In genomic region chr14:35326306-35326705, GRCm38 (mm10) we compare ENCODE assay signal across 9 mouse cellular contexts.
DNase-seq lines count a peak whose midpoint lies in the region; ATAC-seq and TF ChIP-seq lines count a peak whose summit lies in the region.
"Had no signal": no experiment of that assay in that cellular context is flagged by ENCODE, and none has a peak within 500 bp of the region (broad histone marks: within the 10 kb centered on the region; RNA-seq: fewer than 3 reads in every experiment).

No protein-coding gene starts in this region.

- peak; percentile 39 for DNase-seq in forebrain, embryonic 14.5 days (ENCODE audit: low spot score)
- DNase-seq in left cerebral cortex, adult 2 months (ENCODE audit: extremely low spot score in 1 of 2, low spot score in 2 of 2): no peak
- no peak for DNase-seq in left cerebral cortex, postnatal 25 days (ENCODE audit: low spot score in 2 of 2)
- DNase-seq in CH12.LX (ENCODE audit: extremely low read depth): peak; percentile 22
- peak; percentile 47 for DNase-seq in embryo, embryonic 11 days
- no peak for DNase-seq in MN1 (ENCODE audit: low spot score)
- DNase-seq in cerebellum, adult 8-10 months: no peak

- WGBS in forebrain, embryonic 14.5 days: 77% methylated on average over 1 of the region's 1 CpGs
- WGBS in forebrain, embryonic 12.5 days: 59% methylated on average over 1 of the region's 1 CpGs

- no peaks in the 10 kb centered on the region for H3K79me2 ChIP-seq in CH12.LX (replicated peaks; ENCODE audit: control insufficient read depth, extremely low read depth, insufficient read depth, poor library complexity, severe bottlenecking)

- no peaks in the 10 kb centered on the region for H3K4me1 ChIP-seq in forebrain, embryonic 14.5 days (ENCODE audit: control insufficient read depth, insufficient read depth, low read length)
- H3K4me1 ChIP-seq in forebrain, embryonic 12.5 days: no peaks in the 10 kb centered on the region
- H3K4me1 ChIP-seq in CH12.LX (ENCODE audit: control insufficient read depth in 1 of 2, insufficient read depth in 2 of 2): no peaks in the 10 kb centered on the region

- no peak overlapping the region for H3K9ac ChIP-seq in forebrain, embryonic 14.5 days (ENCODE audit: low read length)
- no peak overlapping the region for H3K9ac ChIP-seq in forebrain, embryonic 12.5 days
- H3K9ac ChIP-seq in CH12.LX (ENCODE audit: insufficient read depth, low read depth): no peak overlapping the region

- in situ Hi-C loops in CH12.LX (cut with MboI; ENCODE audit: low pct_ligation_motif_present, low pct_unique_long_range_greater_than_20kb, low sequenced_read_pairs): no loop called here

- no peak overlapping the region for H3K4me3 ChIP-seq in forebrain, embryonic 14.5 days (ENCODE audit: low read depth, low read length)
- H3K4me3 ChIP-seq in forebrain, embryonic 12.5 days (replicated peaks): no peak overlapping the region
- no peak overlapping the region for H3K4me3 ChIP-seq in left cerebral cortex, adult 2 months
- H3K4me3 ChIP-seq in CH12.LX (replicated peaks in 1 of 3; ENCODE audit: low read depth in 2 of 3, low read length in 2 of 3, poor library complexity in 1 of 3): no peak overlapping the region

- dilution Hi-C loops in CH12.LX (cut with MboI; ENCODE audit: extremely low pct_ligation_motif_present, extremely low pct_unique_long_range_greater_than_20kb, low sequenced_read_pairs): no loop called here

- no peak for TF ChIP-seq POLR2A in CH12.LX (IDR thresholded peaks at IDR 0.05; ENCODE audit: low read depth, low read length)

- no peaks in the 10 kb centered on the region for H3K9me3 ChIP-seq in forebrain, embryonic 14.5 days (replicated peaks; ENCODE audit: control insufficient read depth, low read length)
- no peaks in the 10 kb centered on the region for H3K9me3 ChIP-seq in forebrain, embryonic 12.5 days
- no peaks in the 10 kb centered on the region for H3K9me3 ChIP-seq in CH12.LX (replicated peaks; ENCODE audit: low read length)

- TF ChIP-seq CTCF in left cerebral cortex, adult 2 months (IDR thresholded peaks at IDR 0.05): peak; percentile 61
- TF ChIP-seq CTCF in CH12.LX (conservative IDR thresholded peaks at IDR 0.05 in 1 of 2, IDR thresholded peaks at IDR 0.05 in 1 of 2; ENCODE audit: low read depth in 2 of 2, low read length in 2 of 2): peak; percentile 47 to 65

- no peak overlapping the region for H3K4me2 ChIP-seq in forebrain, embryonic 14.5 days (ENCODE audit: low read length)
- H3K4me2 ChIP-seq in forebrain, embryonic 12.5 days: no peak overlapping the region
- H3K4me2 ChIP-seq in CH12.LX (ENCODE audit: insufficient read depth, low read depth, poor library complexity, severe bottlenecking): no peak overlapping the region

- TF ChIP-seq RAD21 in CH12.LX (IDR thresholded peaks at IDR 0.05; ENCODE audit: low read depth, low read length): peak; percentile 7

- H3K27ac ChIP-seq in forebrain, embryonic 14.5 days (ENCODE audit: low read depth, low read length): no peak overlapping the region
- H3K27ac ChIP-seq in forebrain, embryonic 12.5 days: no peak overlapping the region
- H3K27ac ChIP-seq in left cerebral cortex, adult 2 months: no peak overlapping the region
- H3K27ac ChIP-seq in CH12.LX (ENCODE audit: insufficient read depth, low read depth): no peak overlapping the region

- ATAC-seq in forebrain, embryonic 14.5 days: no peak
- ATAC-seq in forebrain, embryonic 12.5 days (ENCODE audit: low FRiP score): no peak
- ATAC-seq: CD4-positive, CD25-positive, alpha-beta regulatory T cell, adult 4 months had no signal

- no peaks in the 10 kb centered on the region for H3K36me3 ChIP-seq in forebrain, embryonic 14.5 days (ENCODE audit: control insufficient read depth, insufficient read depth, low read length)
- H3K36me3 ChIP-seq in forebrain, embryonic 12.5 days (replicated peaks): no peaks in the 10 kb centered on the region
- no peaks in the 10 kb centered on the region for H3K36me3 ChIP-seq in CH12.LX (replicated peaks in 1 of 2; ENCODE audit: control insufficient read depth in 1 of 2, insufficient read depth in 1 of 2, low read length in 1 of 2)

- intact Hi-C loops in left cerebral cortex, adult 2 months (cut with DNase I): no loop called here
- intact Hi-C loops in left cerebral cortex, postnatal 25 days (cut with DNase I): no loop called here

- no peak for TF ChIP-seq EP300 in CH12.LX (IDR thresholded peaks at IDR 0.05; ENCODE audit: low read length)

- no peaks in the 10 kb centered on the region for H3K27me3 ChIP-seq in forebrain, embryonic 14.5 days (replicated peaks; ENCODE audit: control insufficient read depth, insufficient read depth, low read length)
- H3K27me3 ChIP-seq in forebrain, embryonic 12.5 days: no peaks in the 10 kb centered on the region
- H3K27me3 ChIP-seq in CH12.LX (replicated peaks): peaks cover 10% of the 10 kb centered on the region

TF ChIP-seq in CH12.LX, 34 proteins besides CTCF, POLR2A, EP300 and RAD21:
- TF ChIP-seq JUN (IDR thresholded peaks at IDR 0.05; ENCODE audit: insufficient read depth, low read depth, low read length): no peak
- TF ChIP-seq POLR2AphosphoS2 (IDR thresholded peaks at IDR 0.05; ENCODE audit: low read depth, low read length): no peak
- no peak for TF ChIP-seq PAX5 (IDR thresholded peaks at IDR 0.05; ENCODE audit: low read length)
- TF ChIP-seq JUND (conservative IDR thresholded peaks at IDR 0.05; ENCODE audit: low read depth, low read length): no peak
- no peak for TF ChIP-seq RCOR1 (conservative IDR thresholded peaks at IDR 0.05; ENCODE audit: low read depth, low read length)
- no peak for TF ChIP-seq MAFK (IDR thresholded peaks at IDR 0.05; ENCODE audit: insufficient replicate concordance, low read length)
- no peak for TF ChIP-seq USF1 (IDR thresholded peaks at IDR 0.05; ENCODE audit: low read depth, low read length)
- TF ChIP-seq MYC (IDR thresholded peaks at IDR 0.05; ENCODE audit: low read depth, low read length): no peak
- TF ChIP-seq GABPA (IDR thresholded peaks at IDR 0.05; ENCODE audit: insufficient replicate concordance, low read depth, low read length): no peak
- TF ChIP-seq ETS1 (conservative IDR thresholded peaks at IDR 0.05; ENCODE audit: low read depth, low read length): no peak
- TF ChIP-seq SIN3A (IDR thresholded peaks at IDR 0.05; ENCODE audit: low read length): no peak
- no peak for TF ChIP-seq BHLHE40 (IDR thresholded peaks at IDR 0.05; ENCODE audit: low read depth, low read length)
- TF ChIP-seq TBP (conservative IDR thresholded peaks at IDR 0.05; ENCODE audit: low read depth, low read length): no peak
- no peak for TF ChIP-seq USF2 (conservative IDR thresholded peaks at IDR 0.05; ENCODE audit: low read depth, low read length)
- TF ChIP-seq TCF12 (IDR thresholded peaks at IDR 0.05; ENCODE audit: low read depth, low read length): no peak
- no peak for TF ChIP-seq ZKSCAN1 (IDR thresholded peaks at IDR 0.05; ENCODE audit: borderline replicate concordance, low read depth, low read length)
- no peak for TF ChIP-seq NELFE (IDR thresholded peaks at IDR 0.05; ENCODE audit: low read depth, low read length)
- TF ChIP-seq MXI1 (IDR thresholded peaks at IDR 0.05; ENCODE audit: low read depth, low read length): no peak
- TF ChIP-seq MAZ (IDR thresholded peaks at IDR 0.05; ENCODE audit: low read depth, low read length): no peak

Comparison
In these comparisons a context has a peak if more than half of its experiments do, and no peak if none do; other contexts are left out.
1. DNase-seq: peak in forebrain, embryonic 14.5 days (single experiment), CH12.LX (single experiment) and embryo, embryonic 11 days (single experiment); none in left cerebral cortex, adult 2 months (0 of 2), left cerebral cortex, postnatal 25 days (0 of 2), MN1 (single experiment) and cerebellum, adult 8-10 months (single experiment).